Mouse (Mus musculus): ENCODE results near the gene Zdhhc24. TPM values are rescaled to one million over a fixed set of nuclear protein-coding genes. Genes with fewer than 3 reads are reported as not detected.
A peak's percentile ranks its signal among the peaks of the same experiment; 100 is the strongest.

The Zdhhc24 gene
- total and polyA plus RNA-seq, 2 experiments from 2014 or later: 5.9 to 8.7 TPM

DNA sequence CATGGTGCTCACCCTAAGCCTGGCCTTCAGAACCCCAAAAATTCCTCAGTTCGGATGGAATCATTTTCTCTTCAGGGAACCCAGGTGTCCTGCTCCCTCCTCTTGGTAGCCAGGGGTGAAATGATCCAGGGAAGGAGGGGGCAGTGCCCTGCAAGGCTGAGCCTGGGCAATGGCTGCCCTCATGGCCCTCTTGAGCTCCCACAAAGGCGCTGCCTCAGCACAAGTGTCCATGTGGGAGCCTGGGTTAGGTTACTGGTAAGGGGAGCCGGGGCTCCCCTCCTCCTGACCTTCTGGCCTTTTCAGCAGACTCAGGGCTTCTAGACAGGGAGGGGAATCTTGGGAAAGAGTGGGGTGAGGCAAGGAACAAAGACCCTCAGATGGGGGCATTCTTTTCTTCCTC is 1.7 kb upstream of the Zdhhc24 start:
- DNase-seq (ENCODE audit: low spot score): no peak
- no peak for ATAC-seq (ENCODE audit: insufficient read depth, low read depth)
- H3K27ac ChIP-seq (ENCODE audit: low read depth): no peak overlapping the region
- H3K4me1 ChIP-seq (ENCODE audit: control insufficient read depth, insufficient read depth): peaks cover 8% of the 10 kb centered on the region; the same call in 1 of the 2 replicates
- H3K9me3 ChIP-seq (replicated peaks; ENCODE audit: control insufficient read depth, low read length): no peaks in the 10 kb centered on the region
- no peak for TF ChIP-seq EP300 (IDR thresholded peaks at IDR 0.05; ENCODE audit: low read depth)
- no peak for TF ChIP-seq CTCF (IDR thresholded peaks at IDR 0.05; ENCODE audit: low read depth)
- WGBS: 61% methylated on average over 3 of the region's 3 CpGs
- H3K9ac ChIP-seq (replicated peaks; ENCODE audit: low read depth, low read length): no peak overlapping the region
- H3K27me3 ChIP-seq (ENCODE audit: control insufficient read depth, insufficient read depth, low read length): 0 out of 2 replicates have a peak, but pooled peaks cover 4% of the 10 kb centered on the region
- H3K4me3 ChIP-seq (ENCODE audit: low read depth, low read length): no peak overlapping the region
- H3K4me2 ChIP-seq (ENCODE audit: low read depth, low read length): no peak overlapping the region
- no peaks in the 10 kb centered on the region for H3K36me3 ChIP-seq (replicated peaks; ENCODE audit: control insufficient read depth, insufficient read depth, low read length)

DNA sequence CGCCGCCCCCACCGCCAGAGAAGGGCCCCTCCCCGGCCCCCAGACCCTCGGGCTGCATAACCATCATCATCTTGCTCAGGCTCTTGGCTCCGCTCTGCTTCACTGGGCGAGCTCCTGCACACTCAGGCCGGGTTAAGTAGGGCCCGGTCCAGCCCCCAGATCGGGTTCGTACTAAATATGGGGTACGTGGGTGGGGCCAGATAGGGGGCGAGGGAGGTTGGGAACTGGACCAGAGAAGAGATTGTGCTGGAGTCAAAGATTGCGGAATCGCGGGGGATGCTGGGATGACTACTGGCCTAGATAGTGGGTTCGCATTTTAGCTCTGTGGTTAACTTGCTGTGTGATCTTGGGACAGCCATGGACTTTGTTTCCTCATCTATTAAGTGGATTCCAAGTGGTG is 683 bp upstream of the Zdhhc24 start, which contains the start of gene Actn3:
Gene Actn3, minus strand, starts transcription at position 125 of the 400 bp plus-strand sequence.
- Histone ChIP-seq H3K4me2 (ENCODE audit: low read depth, low read length) (peak within 1 kb of the TSS; percentile 90), H3K4me1 (ENCODE audit: control insufficient read depth, insufficient read depth) (peaks cover 8% of the 10 kb centered on the region; the same call in 1 of the 2 replicates), H3K36me3 (replicated peaks; ENCODE audit: control insufficient read depth, insufficient read depth, low read length) (no peaks in the 10 kb centered on the region), H3K9me3 (replicated peaks; ENCODE audit: control insufficient read depth, low read length) (no peaks in the 10 kb centered on the region), H3K4me3 (ENCODE audit: low read depth, low read length) (peak within 1 kb of the TSS; percentile 89), H3K9ac (replicated peaks; ENCODE audit: low read depth, low read length) (peak within 1 kb of the TSS; percentile 85), H3K27me3 (ENCODE audit: control insufficient read depth, insufficient read depth, low read length) (0 out of 2 replicates have a peak, but pooled peaks cover 4% of the 10 kb centered on the region), H3K27ac (ENCODE audit: low read depth) (0 out of 2 replicates have a peak within 1 kb of the TSS, but pooled peaks have one; percentile 47)
- DNase-seq (ENCODE audit: low spot score) (no peak), ATAC-seq (ENCODE audit: insufficient read depth, low read depth) (no peak)
- TF ChIP-seq CTCF (IDR thresholded peaks at IDR 0.05; ENCODE audit: low read depth) (no peak), EP300 (IDR thresholded peaks at IDR 0.05; ENCODE audit: low read depth) (no peak)
- WGBS: 2% methylated on average over 17 of the region's 17 CpGs

DNA sequence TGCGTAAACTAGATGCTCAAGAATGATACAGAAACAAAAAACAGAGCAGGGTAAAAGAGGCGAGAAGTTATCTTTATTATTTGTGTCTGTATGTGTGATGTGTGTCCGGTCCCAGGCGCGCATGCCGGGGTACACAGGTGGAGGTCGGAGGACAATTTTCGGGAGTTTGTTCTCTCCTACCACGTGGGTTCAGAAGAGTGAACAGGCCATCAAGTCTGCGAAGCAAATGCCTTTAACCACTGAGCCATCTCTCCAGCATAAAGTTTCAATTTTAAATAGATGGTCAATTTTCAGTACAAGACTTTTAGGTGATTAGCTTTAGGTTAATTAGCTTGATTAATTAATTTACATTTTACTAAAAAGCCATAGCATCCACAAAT is 846 bp downstream of the Zdhhc24 start:
- no peak for ATAC-seq (ENCODE audit: insufficient read depth, low read depth)
- Histone ChIP-seq H3K36me3 (replicated peaks; ENCODE audit: control insufficient read depth, insufficient read depth, low read length) (0 out of 2 replicates have a peak, but pooled peaks cover 7% of the 10 kb centered on the region), H3K4me2 (ENCODE audit: low read depth, low read length) (peak overlapping the region; percentile 90), H3K9ac (replicated peaks; ENCODE audit: low read depth, low read length) (0 out of 2 replicates have a peak overlapping the region, but pooled peaks have one; percentile 85), H3K4me1 (ENCODE audit: control insufficient read depth, insufficient read depth) (peaks cover 8% of the 10 kb centered on the region; the same call in 1 of the 2 replicates), H3K27me3 (ENCODE audit: control insufficient read depth, insufficient read depth, low read length) (0 out of 2 replicates have a peak, but pooled peaks cover 4% of the 10 kb centered on the region), H3K4me3 (ENCODE audit: low read depth, low read length) (peak overlapping the region; percentile 89), H3K27ac (ENCODE audit: low read depth) (no peak overlapping the region), H3K9me3 (replicated peaks; ENCODE audit: control insufficient read depth, low read length) (no peaks in the 10 kb centered on the region)
- no peak for DNase-seq (ENCODE audit: low spot score)
- TF ChIP-seq EP300 (IDR thresholded peaks at IDR 0.05; ENCODE audit: low read depth): no peak
- WGBS: 58% methylated on average over 10 of the region's 10 CpGs

DNA sequence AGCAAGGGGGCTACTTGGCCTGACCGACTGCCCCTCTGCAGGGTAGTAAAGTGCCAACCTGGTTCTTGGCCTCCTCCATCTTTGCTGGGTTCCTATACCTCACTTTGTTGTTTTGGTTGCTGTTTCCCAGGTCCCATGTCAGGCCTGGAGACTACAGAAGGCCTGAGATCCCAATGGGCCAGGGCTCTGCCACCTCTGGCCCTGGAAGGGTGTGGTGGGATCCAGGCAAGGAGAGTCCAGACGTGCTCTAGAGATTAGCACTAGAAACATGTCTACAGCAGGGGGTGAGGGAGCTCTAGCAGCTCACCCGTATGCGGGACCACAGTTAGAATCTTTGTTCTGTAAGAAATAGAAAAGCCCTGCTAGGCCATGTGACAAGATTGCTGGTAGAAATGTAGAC is 5.5 kb downstream of the Zdhhc24 start:
- TF ChIP-seq EP300 (IDR thresholded peaks at IDR 0.05; ENCODE audit: low read depth) (no peak), CTCF (IDR thresholded peaks at IDR 0.05; ENCODE audit: low read depth) (no peak)
- no peaks in the 10 kb centered on the region for H3K9me3 ChIP-seq (replicated peaks; ENCODE audit: control insufficient read depth, low read length)
- H3K27ac ChIP-seq (ENCODE audit: low read depth): no peak overlapping the region
- DNase-seq (ENCODE audit: low spot score) (no peak), ATAC-seq (ENCODE audit: insufficient read depth, low read depth) (no peak)
- 0 out of 2 replicates have a peak, but pooled peaks cover 7% of the 10 kb centered on the region for H3K36me3 ChIP-seq (replicated peaks; ENCODE audit: control insufficient read depth, insufficient read depth, low read length)
- H3K4me3 ChIP-seq (ENCODE audit: low read depth, low read length): no peak overlapping the region
- H3K9ac ChIP-seq (replicated peaks; ENCODE audit: low read depth, low read length): no peak overlapping the region
- H3K4me2 ChIP-seq (ENCODE audit: low read depth, low read length): no peak overlapping the region
- no peaks in the 10 kb centered on the region for H3K27me3 ChIP-seq (ENCODE audit: control insufficient read depth, insufficient read depth, low read length)
- WGBS: 77% methylated on average over 4 of the region's 4 CpGs
- H3K4me1 ChIP-seq (ENCODE audit: control insufficient read depth, insufficient read depth): no peaks in the 10 kb centered on the region

DNA sequence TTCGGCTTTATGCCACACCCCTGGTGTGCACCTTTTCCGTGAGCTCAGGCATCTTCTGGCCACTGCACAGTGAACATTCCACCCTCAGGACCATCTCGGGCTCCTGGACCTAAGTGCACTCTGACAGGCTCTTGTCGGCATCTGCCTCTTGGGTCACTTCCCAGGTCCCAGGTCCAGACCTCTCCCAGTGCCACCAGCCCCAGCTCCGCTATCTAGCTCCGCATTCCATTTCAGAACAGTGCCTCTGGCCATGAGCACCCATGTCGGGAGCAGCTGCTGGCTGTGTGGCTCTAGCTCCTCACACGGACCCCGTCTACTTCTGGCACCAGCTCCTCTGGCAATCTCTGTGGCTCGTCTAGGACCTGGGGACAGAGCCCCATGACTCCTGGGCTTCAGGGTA is 11.3 kb downstream of the Zdhhc24 start:
- no peak overlapping the region for H3K4me3 ChIP-seq (ENCODE audit: low read depth, low read length)
- H3K4me1 ChIP-seq (ENCODE audit: control insufficient read depth, insufficient read depth): no peaks in the 10 kb centered on the region
- H3K27ac ChIP-seq (ENCODE audit: low read depth): no peak overlapping the region
- 42% methylated on average over 10 of the region's 10 CpGs for WGBS
- 0 out of 2 replicates have a peak, but pooled peaks have one; percentile 47 for ATAC-seq (ENCODE audit: insufficient read depth, low read depth)
- H3K27me3 ChIP-seq (ENCODE audit: control insufficient read depth, insufficient read depth, low read length): no peaks in the 10 kb centered on the region
- H3K9ac ChIP-seq (replicated peaks; ENCODE audit: low read depth, low read length): no peak overlapping the region
- TF ChIP-seq EP300 (IDR thresholded peaks at IDR 0.05; ENCODE audit: low read depth): no peak
- no peaks in the 10 kb centered on the region; the same call in 1 of the 2 replicates for H3K36me3 ChIP-seq (replicated peaks; ENCODE audit: control insufficient read depth, insufficient read depth, low read length)
- no peaks in the 10 kb centered on the region for H3K9me3 ChIP-seq (replicated peaks; ENCODE audit: control insufficient read depth, low read length)
- no peak for DNase-seq (ENCODE audit: low spot score)
- H3K4me2 ChIP-seq (ENCODE audit: low read depth, low read length): no peak overlapping the region

DNA sequence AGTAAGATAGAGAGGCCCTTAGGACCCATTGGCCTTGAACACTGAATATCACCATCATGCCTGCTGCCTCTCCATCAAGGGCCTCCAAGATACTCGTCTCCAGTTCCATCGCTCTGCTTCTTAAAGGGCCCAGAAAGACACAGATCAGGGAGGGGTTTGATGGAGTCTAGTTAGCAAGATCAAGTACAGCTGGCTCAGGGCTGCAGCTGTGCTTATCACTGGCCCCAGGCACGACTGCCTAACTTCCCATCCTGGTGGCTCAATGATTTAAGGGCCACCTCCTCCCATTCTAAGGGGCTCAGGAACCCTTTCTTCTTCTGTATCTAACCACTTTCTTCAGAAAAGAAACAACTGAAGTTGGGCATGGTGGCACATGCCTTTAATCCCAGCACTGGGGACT is 13.3 kb downstream of the Zdhhc24 start:
- ATAC-seq (ENCODE audit: insufficient read depth, low read depth) (no peak), DNase-seq (ENCODE audit: low spot score) (no peak)
- H3K36me3 ChIP-seq (replicated peaks; ENCODE audit: control insufficient read depth, insufficient read depth, low read length): no peaks in the 10 kb centered on the region; the same call in 1 of the 2 replicates
- no peaks in the 10 kb centered on the region for H3K4me1 ChIP-seq (ENCODE audit: control insufficient read depth, insufficient read depth)
- H3K27ac ChIP-seq (ENCODE audit: low read depth): no peak overlapping the region
- H3K27me3 ChIP-seq (ENCODE audit: control insufficient read depth, insufficient read depth, low read length): no peaks in the 10 kb centered on the region
- H3K4me3 ChIP-seq (ENCODE audit: low read depth, low read length): no peak overlapping the region
- no peak overlapping the region for H3K4me2 ChIP-seq (ENCODE audit: low read depth, low read length)
- WGBS: 70% methylated on average over 3 of the region's 3 CpGs
- H3K9ac ChIP-seq (replicated peaks; ENCODE audit: low read depth, low read length): no peak overlapping the region
- H3K9me3 ChIP-seq (replicated peaks; ENCODE audit: control insufficient read depth, low read length): no peaks in the 10 kb centered on the region
- TF ChIP-seq EP300 (IDR thresholded peaks at IDR 0.05; ENCODE audit: low read depth): no peak
- no peak for TF ChIP-seq CTCF (IDR thresholded peaks at IDR 0.05; ENCODE audit: low read depth)
